Mouse (Mus musculus) kidney, adult 2 months (tissue): ENCODE results near the gene 5330417C22Rik.

Source experiments
- CTCF ChIP-seq: fragments of 200-500 bp; conservative IDR thresholded peaks from 2 replicates; pipeline ENCODE4 v1.5.1; 2011; ENCODE audit warnings: low read depth, mild to moderate bottlenecking, control low read depth, low read length, moderate library complexity, mixed read lengths; ENCODE audit not compliant: insufficient read depth, insufficient read length
- POLR2A ChIP-seq: fragments of 200-500 bp; IDR thresholded peaks from one replicate; pipeline ENCODE4 v1.6.1; 2011; ENCODE audit warnings: low read depth, low read length, control low read depth

GRCm38 (mm10) chr3:108535896-108536516 lies 330 bp downstream of the 5330417C22Rik start:
- no peak for TF ChIP-seq CTCF
- no peak for TF ChIP-seq POLR2A
